Mouse (Mus musculus): ENCODE results near the gene Rpl23a. TPM values are rescaled to one million over a fixed set of nuclear protein-coding genes. Genes with fewer than 3 reads are reported as not detected.

Gene Rpl23a
- polyA plus RNA-seq, 1 experiment from 2014 or later = 983 TPM

Small RNA genes lying within 50 kb of the gene (microRNA-seq; reads per million reads assigned to microRNA genes)
- 0.81 reads per million for gene Mir7653

Other genes with a start within 250 kb of the Rpl23a start
- 30.6 and 30.7 TPM in 2 replicates for gene Phf12, start 200.8 kb downstream of the Rpl23a start, polyA plus RNA-seq (2016; fragmentation: Nextera tagmentation; extraction: Ambion mirVana)
- 24.2 and 24.8 TPM in 2 replicates for gene Dhrs13, start 151.3 kb downstream of the Rpl23a start, polyA plus RNA-seq (2016; fragmentation: Nextera tagmentation; extraction: Ambion mirVana)
- gene Flot2, start 145.7 kb downstream of the Rpl23a start, polyA plus RNA-seq (2016; fragmentation: Nextera tagmentation; extraction: Ambion mirVana) = 65.2 and 73.2 TPM in 2 replicates
- 31.5 and 31.8 TPM in 2 replicates for gene Eral1, start 103.2 kb downstream of the Rpl23a start, polyA plus RNA-seq (2016; fragmentation: Nextera tagmentation; extraction: Ambion mirVana)
- gene Fam222b, start 88.9 kb downstream of the Rpl23a start, polyA plus RNA-seq (2016; fragmentation: Nextera tagmentation; extraction: Ambion mirVana) = 24.3 and 28.0 TPM in 2 replicates
- gene Traf4, start 18.0 kb downstream of the Rpl23a start, polyA plus RNA-seq (2016; fragmentation: Nextera tagmentation; extraction: Ambion mirVana) = 149 and 152 TPM in 2 replicates
- gene Nek8, start 6.9 kb downstream of the Rpl23a start, polyA plus RNA-seq (2016; fragmentation: Nextera tagmentation; extraction: Ambion mirVana) = 10.7 and 12.9 TPM in 2 replicates
- gene Tlcd1, start 6.9 kb downstream of the Rpl23a start, polyA plus RNA-seq (2016; fragmentation: Nextera tagmentation; extraction: Ambion mirVana) = 9.4 and 10.2 TPM in 2 replicates
- gene Rab34, start 4.8 kb upstream of the Rpl23a start, polyA plus RNA-seq (2016; fragmentation: Nextera tagmentation; extraction: Ambion mirVana) = 75.2 and 81.0 TPM in 2 replicates
- 2.8 and 3.0 TPM in 2 replicates for gene Proca1, start 9.8 kb upstream of the Rpl23a start, polyA plus RNA-seq (2016; fragmentation: Nextera tagmentation; extraction: Ambion mirVana)
- gene Sdf2, start 62.2 kb upstream of the Rpl23a start, polyA plus RNA-seq (2016; fragmentation: Nextera tagmentation; extraction: Ambion mirVana) = 55.2 and 58.0 TPM in 2 replicates
- 39.9 and 44.1 TPM in 2 replicates for gene Supt6, start 62.4 kb upstream of the Rpl23a start, polyA plus RNA-seq (2016; fragmentation: Nextera tagmentation; extraction: Ambion mirVana)
- gene 2610507B11Rik, start 78.2 kb upstream of the Rpl23a start, polyA plus RNA-seq (2016; fragmentation: Nextera tagmentation; extraction: Ambion mirVana) = 80.4 and 80.7 TPM in 2 replicates
- gene BC030499, start 107.3 kb upstream of the Rpl23a start, polyA plus RNA-seq (2016; fragmentation: Nextera tagmentation; extraction: Ambion mirVana) = 0.34 and 0.51 TPM in 2 replicates
- 29.4 and 35.9 TPM in 2 replicates for gene Spag5, start 117.9 kb upstream of the Rpl23a start, polyA plus RNA-seq (2016; fragmentation: Nextera tagmentation; extraction: Ambion mirVana)
- gene Aldoc, start 139.4 kb upstream of the Rpl23a start, polyA plus RNA-seq (2016; fragmentation: Nextera tagmentation; extraction: Ambion mirVana) = 16.8 and 20.1 TPM in 2 replicates
- 76.9 and 77.1 TPM in 2 replicates for gene Pigs, start 144.8 kb upstream of the Rpl23a start, polyA plus RNA-seq (2016; fragmentation: Nextera tagmentation; extraction: Ambion mirVana)
- gene Unc119, start 159.9 kb upstream of the Rpl23a start, polyA plus RNA-seq (2016; fragmentation: Nextera tagmentation; extraction: Ambion mirVana) = 86.0 and 92.7 TPM in 2 replicates
- gene Foxn1, start 203.0 kb upstream of the Rpl23a start, polyA plus RNA-seq (2016; fragmentation: Nextera tagmentation; extraction: Ambion mirVana) = not detected in 2 replicates
- not detected in 2 replicates for gene Slc13a2, start 238.6 kb upstream of the Rpl23a start, polyA plus RNA-seq (2016; fragmentation: Nextera tagmentation; extraction: Ambion mirVana)

Measured in hindbrain, embryonic 12.5 days (tissue).